Mouse (Mus musculus): ENCODE measurements at regions not wholly inside any gene's neighbourhood (a gene's known extent, or its start where the extent isn't known, plus 50 kb on each side); places are given as distances from the start of the nearest gene placed in this dataset.

- in situ Hi-C loops (cut with MboI, MseI) = no loop called here
These were observed 96.2 kb upstream of the Pabpc6 start for GRCm38 (mm10) chr17:9765680-9766250.

GRCm38 (mm10) chr17:9764701-9765359, 95.3 kb upstream of the Pabpc6 start:
- in situ Hi-C loops (cut with MboI, MseI) = no loop called here

- in situ Hi-C loops (cut with MboI, MseI) = no loop called here
These were observed 94.6 kb upstream of the Pabpc6 start for GRCm38 (mm10) chr17:9764041-9764606.

GRCm38 (mm10) chr17:9763110-9763509, 93.6 kb upstream of the Pabpc6 start:
- in situ Hi-C loops (cut with MboI, MseI) = no loop called here

- in situ Hi-C loops (cut with MboI, MseI) = no loop called here
These were observed 92.9 kb upstream of the Pabpc6 start for GRCm38 (mm10) chr17:9762436-9762835.

- in situ Hi-C loops (cut with MboI, MseI) = no loop called here
These were observed 91.2 kb upstream of the Pabpc6 start for GRCm38 (mm10) chr17:9760706-9761059.

GRCm38 (mm10) chr17:9760026-9760705, 90.6 kb upstream of the Pabpc6 start:
- in situ Hi-C loops (cut with MboI, MseI) = no loop called here

GRCm38 (mm10) chr17:9759421-9759852, 89.9 kb upstream of the Pabpc6 start:
- in situ Hi-C loops (cut with MboI, MseI) = no loop called here

GRCm38 (mm10) chr17:9757725-9758251, 88.3 kb upstream of the Pabpc6 start:
- in situ Hi-C loops (cut with MboI, MseI) = no loop called here

- in situ Hi-C loops (cut with MboI, MseI) = no loop called here
These were observed 87.2 kb upstream of the Pabpc6 start for GRCm38 (mm10) chr17:9756675-9757074.

- in situ Hi-C loops (cut with MboI, MseI) = no loop called here
These were observed 86.7 kb upstream of the Pabpc6 start for GRCm38 (mm10) chr17:9756196-9756595.

- in situ Hi-C loops (cut with MboI, MseI) = no loop called here
These were observed 86.1 kb upstream of the Pabpc6 start for GRCm38 (mm10) chr17:9755576-9755975.

GRCm38 (mm10) chr17:9754884-9755405, 85.4 kb upstream of the Pabpc6 start:
- in situ Hi-C loops (cut with MboI, MseI) = no loop called here

- in situ Hi-C loops (cut with MboI, MseI) = no loop called here
These were observed 83.3 kb upstream of the Pabpc6 start for GRCm38 (mm10) chr17:9752848-9753247.

- in situ Hi-C loops (cut with MboI, MseI) = no loop called here
These were observed 82.0 kb upstream of the Pabpc6 start for GRCm38 (mm10) chr17:9751348-9752170.

- in situ Hi-C loops (cut with MboI, MseI) = no loop called here
These were observed 80.5 kb upstream of the Pabpc6 start for GRCm38 (mm10) chr17:9750046-9750445.

- in situ Hi-C loops (cut with MboI, MseI) = no loop called here
These were observed 79.8 kb upstream of the Pabpc6 start for GRCm38 (mm10) chr17:9749301-9749700.

- in situ Hi-C loops (cut with MboI, MseI) = no loop called here
These were observed 78.4 kb upstream of the Pabpc6 start for GRCm38 (mm10) chr17:9747893-9748292.

GRCm38 (mm10) chr17:9743342-9743741, 73.8 kb upstream of the Pabpc6 start:
- in situ Hi-C loops (cut with MboI, MseI) = no loop called here

- in situ Hi-C loops (cut with MboI, MseI) = no loop called here
These were observed 71.8 kb upstream of the Pabpc6 start for GRCm38 (mm10) chr17:9741321-9741720.

- in situ Hi-C loops (cut with MboI, MseI) = no loop called here
These were observed 59.5 kb upstream of the Pabpc6 start for GRCm38 (mm10) chr17:9729020-9729419.

Measured in T-helper 17 cell (primary cell).